Mouse (Mus musculus) urinary bladder, postnatal 14 days (tissue): ENCODE results near the gene Baat.
"Not testable (repeated sequence)": the region's sequence is repeated elsewhere in the genome, so short reads cannot be mapped to it uniquely, and the experiment has no call there.

Experiments
- DNase-seq: peaks from one replicate; pipeline ENCODE4 v3.0.0; 2021; ENCODE audit warnings: low spot score

Gene Baat

DNA sequence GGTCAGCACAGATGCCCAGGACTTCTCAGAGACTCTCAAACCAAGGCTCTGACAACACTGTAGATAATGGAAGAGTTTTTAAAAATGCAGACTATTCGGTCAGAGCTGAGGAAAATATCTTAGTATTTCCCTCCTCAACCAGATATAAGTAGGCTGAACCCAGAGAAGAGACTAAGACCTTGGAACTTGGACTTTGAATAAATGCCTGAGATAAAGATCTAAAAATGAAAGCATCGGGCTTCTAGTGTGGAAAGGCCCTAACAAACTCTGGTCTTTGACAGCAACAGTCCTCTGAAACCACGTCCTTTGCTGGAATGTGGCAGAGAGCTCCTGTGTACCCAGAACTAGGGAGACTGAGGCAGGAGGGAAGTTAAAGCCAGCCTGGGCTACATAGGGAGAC is at the start of gene Baat:
TSS of gene Baat (minus strand) at position 172 of the 400 bp plus-strand sequence.
- no peak for DNase-seq

DNA sequence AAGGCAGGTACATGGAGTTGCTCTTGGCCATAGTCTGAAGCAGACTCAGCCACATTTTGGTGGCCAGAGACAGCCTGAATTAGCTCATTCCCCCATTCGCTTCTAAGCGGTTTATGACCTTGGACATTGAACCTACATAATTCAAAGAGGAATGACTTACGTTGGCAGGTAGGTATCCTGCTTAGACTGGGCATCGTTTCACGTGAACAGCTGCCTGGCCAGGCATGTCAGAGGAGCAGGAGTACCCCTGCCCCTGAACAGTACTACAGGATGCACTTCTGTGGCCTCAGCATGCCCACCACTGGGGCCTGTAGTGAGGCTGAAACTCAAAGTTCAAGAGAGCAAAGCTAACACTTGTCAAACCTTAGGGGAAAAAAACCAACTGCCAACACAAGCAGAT is 47.0 kb upstream of the Baat start:
- DNase-seq: no peak

DNA sequence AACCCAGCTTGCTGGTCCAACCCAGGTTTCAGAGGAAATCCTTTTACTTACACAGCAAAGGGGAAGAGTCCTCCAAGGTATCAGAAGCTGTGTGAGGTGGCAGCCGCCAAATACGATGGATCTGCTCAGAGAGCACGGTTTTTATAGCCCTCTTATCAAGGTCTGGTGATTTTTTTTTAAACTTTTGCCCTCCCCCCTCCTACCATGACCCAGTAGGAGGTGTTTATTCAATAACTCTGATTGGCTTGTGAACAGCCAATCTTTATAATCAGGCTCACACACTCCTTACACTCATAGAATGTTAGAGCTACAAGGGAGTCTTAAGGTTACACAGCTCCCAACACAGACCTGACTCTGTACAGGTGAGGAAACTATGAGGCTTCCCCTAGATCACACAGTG is 43.0 kb upstream of the Baat start, which contains the start of gene Aldob:
TSS of gene Aldob (minus strand) at position 164 of the 400 bp plus-strand sequence.
- DNase-seq: no peak

DNA sequence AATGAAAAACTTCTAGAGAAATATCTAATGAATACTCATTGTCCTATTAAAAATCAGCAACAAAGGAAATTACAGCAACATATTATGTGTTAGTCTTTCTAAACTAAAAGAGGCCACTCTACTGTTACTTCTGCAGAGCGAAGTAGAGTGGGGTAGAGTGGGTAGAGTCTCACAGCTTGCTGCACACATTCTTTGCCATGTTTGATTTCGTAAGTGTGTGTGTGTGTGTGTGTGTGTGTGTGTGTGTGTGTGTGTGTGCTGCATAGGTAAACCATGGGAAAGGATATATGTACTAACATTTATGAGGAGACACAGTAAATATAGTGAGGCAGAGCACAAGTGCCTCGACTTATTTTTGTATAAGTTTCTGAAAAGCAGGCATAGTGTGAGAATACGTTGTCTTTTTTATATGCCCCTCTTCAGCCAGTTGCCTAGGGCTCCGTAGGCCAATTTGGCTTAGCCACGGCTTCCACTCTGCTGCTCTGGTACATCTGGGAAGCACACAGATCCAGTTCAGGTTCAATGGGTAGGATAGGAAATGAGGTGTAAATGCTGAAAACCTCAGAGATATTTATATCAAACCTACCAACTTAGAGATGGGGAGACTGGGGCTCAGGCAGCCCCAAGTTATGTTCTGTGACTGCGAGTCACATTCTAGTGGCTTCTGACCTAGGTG is 41.3 kb upstream of the Baat start:
- DNase-seq: no peak

DNA sequence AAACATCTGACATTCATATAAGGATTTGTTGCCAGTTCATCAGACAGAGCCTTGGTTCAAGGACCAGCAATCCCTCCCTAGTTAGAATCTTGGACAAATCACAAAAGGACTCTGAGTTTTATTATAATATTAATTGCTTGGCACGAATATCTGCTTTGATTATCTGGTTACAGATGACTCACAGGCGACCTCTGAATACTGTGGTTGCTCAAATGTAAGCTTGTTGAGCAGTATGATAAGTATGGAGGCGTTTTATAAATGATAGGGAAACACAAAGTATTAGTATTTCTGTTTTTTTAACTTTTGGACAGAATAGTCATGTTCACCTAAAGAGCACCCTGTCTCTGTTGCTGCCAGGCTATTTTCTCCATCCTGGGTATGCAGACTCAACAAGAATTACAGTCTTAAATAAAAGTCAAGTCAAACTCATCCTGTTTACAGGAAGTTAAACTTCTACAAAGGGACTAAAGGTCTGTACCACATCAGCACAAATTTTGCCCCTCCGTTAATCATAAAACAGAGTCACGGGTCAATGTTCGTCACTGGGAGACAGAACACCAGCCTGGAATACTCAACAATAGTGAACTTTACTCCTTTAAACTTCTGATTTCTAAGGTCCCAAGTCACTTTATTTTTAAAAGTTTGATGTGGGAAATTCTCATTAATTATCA is 40.7 kb upstream of the Baat start:
- no peak for DNase-seq

DNA sequence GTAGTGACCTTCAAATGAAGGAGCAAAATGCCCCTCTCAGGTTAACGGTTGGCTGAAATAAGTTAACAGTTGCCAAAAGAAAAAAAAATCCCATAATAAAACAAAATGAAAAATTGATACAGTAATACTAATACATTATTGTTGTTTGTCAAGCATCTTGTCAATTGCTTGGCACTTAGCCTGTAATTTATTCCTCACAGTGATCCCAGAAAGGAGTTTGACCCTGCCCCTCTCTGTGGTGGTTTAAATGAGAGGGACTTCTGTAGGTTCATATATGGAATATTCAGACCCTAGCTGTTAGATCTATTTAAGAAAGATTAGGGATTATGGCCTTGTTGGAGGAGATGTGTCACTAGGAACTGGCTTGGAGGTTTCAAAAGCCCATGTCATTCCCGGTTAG is 39.7 kb upstream of the Baat start:
- no peak for DNase-seq

DNA sequence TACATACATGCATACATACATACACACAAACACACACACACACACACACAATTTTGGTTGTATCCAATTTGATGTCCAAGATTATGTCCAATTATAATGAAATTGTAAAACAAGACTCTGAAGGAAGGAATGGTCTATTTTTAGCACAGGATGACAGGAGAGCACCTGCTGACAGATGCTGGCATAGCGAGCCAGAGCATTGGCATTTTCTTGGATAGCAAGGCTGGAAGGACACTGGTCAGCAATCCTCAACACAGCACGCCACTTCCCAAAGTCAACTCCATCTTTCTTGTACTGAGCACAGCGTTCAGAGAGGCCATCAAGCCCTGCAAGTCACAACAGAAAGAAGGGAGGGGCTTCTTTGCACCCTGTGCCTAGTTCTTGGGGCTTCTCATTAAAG is 34.6 kb upstream of the Baat start:
- DNase-seq: no peak

DNA sequence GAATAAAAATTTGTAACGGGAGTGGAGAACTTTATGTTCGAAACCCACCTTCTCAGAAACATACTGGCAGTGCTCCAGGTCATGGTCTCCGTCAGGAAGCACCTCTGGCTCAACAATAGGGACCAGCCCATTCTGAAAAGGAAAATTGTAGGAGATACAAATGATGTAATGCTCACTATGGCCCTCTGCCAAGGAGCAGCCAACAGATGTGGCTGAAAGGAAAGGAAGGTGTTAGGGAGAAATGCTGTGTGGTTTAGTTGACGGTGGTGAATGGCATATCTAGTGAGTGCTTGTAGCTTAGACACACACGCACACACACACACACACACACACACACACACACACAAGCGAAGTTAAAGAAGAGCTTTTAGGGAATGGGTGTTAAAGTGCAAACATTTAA is 33.3 kb upstream of the Baat start:
- no peak for DNase-seq

DNA sequence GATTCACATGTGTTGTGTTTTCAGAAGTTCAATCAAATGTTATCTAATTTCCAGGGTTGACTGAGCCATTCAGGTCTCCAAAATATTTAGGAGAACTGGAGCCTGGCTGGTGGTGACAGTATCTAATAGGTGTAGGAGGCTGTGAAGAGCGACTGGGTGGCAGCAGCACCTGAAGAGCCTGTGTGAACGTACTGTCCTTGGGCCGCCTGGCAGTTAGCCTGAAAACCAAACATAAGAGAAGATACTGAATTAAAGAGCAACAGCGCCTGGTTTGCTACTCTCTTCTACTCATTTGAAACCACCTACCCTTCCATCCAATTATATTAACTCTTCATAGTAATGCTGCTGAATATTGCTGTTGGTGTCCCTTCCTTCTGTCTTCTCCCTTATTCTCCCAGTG is 30.3 kb upstream of the Baat start:
- DNase-seq: no peak

DNA sequence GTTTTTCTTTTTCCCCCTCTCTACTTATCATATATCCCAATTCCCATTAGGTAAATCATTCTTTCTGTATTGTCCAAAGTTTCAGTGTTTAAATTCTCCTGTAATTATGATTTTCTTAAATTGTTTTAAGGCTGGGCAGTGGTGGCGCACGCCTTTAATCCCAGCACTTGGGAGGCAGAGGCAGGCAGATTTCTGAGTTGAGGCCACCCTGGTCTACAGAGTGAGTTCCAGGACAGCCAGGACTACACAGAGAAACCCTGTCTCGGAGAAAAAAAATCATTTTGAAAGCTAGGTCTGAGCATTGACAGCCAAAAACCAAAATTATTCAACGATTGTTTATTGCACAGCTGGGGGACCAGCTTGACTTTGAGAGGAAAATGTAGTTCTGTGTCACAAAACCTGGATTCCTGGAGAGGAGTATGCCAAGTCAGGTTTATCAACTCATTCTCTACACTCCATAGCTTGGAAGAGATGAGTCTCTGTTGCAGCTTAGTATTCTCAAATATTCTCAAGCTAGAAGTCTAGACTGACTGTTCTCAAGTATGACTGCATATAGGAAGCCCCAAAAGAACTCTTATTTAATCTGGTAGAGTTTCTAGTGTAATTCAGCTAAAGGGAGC is 29.4 kb upstream of the Baat start:
- DNase-seq: no peak

DNA sequence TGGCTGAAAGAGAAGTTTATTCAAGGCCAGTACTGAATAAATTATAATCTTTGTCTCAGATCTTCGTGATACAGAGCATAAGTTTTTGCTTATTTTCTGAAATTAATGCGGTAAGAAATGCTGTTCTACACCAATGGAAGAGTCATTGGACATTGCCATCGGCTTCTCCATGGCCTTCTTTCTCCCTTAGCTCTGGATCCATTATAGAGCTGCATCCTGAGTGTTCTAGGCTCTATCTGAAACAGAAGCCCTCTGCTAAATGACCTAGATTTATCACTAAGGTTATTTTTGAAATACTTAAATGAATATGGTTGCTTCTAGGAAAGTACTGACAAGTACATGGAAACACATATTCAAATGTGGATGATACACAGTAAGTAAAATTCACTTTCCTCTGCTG is 28.7 kb upstream of the Baat start:
- DNase-seq: no peak

DNA sequence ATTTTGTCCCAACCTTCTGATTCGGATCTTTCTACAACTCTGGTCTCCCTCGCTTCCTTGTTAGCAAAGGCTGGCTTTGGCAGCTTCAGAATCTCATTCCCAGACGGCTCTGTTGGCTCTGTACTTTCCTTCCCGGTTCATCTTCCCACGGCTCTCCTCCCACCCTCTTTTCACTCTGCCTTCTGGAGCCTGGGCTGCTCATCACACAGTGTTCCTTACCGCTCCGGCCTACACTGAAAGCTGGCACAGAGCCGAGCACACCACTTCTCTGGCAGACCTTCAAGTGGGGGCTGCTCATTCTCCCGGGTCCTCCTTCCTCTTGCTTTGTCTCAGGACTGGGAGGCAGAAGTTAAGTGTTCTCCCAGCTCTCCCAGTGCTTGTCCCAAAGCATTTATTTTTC is 16.2 kb upstream of the Baat start:
- DNase-seq: no peak

DNA sequence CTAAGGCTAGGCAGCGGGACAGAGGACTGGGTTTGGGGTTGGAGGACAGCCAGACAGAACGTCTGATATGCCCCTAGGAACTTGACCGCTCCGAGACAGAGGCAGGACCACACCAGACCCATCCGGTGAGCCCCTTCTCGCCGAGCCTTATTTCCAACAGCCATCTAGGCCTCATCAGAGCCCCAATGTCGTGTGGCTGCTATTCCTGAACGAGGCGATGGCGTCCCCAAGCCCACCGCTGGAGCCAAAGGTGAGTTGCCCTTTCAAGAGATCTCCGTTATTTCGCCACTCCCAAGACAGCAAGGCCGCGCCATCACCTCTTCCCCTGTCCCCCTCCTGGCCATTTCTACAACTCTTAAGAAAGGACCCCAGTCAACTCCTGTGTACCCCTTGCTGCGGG is 15.0 kb upstream of the Baat start:
- DNase-seq: no peak

DNA sequence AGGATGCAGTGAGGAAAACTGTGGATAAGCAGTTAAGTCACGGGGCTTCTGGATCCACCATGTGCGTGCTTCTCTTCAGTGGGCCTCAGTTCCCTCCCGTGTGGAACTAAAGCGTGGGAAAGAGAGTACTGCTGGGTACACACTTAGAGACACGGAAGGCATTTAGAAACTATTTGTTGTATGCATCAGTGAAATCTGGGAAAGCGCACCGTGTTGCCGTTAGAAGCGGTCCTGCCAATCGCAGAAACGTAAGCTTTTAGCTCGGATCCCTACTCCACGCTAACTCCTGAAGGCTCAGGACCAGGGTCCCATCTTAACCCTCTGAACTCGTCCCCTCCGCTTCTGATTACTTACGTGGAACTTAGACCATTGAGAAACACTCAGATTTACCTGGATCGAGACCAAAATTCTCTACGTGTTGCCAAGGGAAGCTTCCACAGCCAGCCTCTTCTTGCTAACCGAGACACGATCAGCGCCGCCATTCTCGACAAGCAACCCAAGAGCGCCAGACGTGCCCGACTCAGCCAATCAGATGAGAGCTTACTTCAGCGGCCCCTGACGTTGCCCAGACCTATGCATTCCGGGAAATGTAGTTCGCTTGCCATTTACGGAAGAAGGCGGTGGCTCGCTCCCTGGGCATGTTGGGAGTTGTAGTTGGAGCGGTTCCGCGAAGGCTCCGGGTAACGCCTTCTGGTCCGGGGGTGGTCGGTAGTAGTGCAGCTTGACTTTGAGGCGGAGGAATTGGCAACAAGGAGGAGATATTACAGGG is 14.4 kb upstream of the Baat start, which contains the start of the genes Mrpl50 and Zfp189:
TSS of gene Mrpl50 (minus strand) at position 522 of the 769 bp plus-strand sequence.
TSS of gene Zfp189 (plus strand) at position 605 of the 769 bp plus-strand sequence.
- peak; percentile 91 for DNase-seq

DNA sequence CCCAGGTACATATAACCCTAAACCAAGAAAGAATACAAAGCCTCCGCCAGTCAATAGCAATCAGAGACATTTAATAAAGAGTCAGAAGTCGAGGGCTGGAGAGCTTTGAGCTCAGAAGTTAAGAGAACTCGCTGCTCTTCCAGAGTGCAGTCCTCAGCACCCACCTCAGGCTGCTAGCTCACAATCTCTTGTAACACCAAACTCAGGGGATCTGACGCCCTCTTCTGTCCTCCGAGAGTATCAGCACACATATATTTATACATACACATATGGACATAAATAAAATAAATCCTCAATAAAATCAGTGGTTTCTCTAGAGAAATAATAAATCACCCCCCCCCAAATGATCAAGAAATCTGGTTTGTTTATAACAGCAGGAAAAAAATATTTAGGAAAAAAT is 13.1 kb upstream of the Baat start:
- DNase-seq: no peak

DNA sequence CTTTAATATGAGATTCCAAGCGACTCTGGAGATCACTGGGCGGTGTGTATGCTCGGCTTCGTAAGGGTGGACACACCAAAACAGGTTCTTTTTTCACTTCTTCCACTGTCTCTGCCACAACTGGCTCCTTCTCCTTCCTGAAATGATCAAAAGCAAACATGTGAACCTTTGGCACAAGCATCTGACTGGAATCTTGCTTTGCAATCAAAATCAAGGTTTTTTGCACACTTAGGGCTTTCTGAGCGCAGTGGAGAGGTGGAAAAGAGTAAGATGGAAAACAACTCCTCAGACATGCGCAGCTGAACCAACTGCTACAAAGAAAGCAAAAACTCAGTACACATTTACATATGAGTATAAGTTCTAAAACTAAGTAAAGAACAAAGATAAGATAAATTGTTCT is 8.1 kb upstream of the Baat start:
- DNase-seq: no peak

DNA sequence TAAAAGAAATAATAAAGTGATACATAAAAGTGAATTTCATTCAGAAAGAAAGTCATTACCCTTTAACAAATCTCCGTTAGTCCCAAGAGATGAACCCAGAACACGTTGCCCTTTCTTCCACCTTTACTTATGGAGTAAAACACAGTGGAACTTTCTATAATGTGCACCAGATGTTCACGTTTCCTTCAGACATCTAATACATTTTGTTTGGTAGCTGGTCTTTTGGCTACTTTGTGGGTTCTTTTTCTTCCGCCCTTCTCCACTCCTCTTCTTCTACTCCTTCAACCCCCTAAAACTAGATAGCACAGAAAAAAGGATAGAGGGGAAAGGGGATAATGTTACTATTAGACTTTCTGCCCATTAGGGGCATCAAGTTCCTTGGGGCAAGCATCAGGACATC is 6.3 kb upstream of the Baat start:
- no peak for DNase-seq

DNA sequence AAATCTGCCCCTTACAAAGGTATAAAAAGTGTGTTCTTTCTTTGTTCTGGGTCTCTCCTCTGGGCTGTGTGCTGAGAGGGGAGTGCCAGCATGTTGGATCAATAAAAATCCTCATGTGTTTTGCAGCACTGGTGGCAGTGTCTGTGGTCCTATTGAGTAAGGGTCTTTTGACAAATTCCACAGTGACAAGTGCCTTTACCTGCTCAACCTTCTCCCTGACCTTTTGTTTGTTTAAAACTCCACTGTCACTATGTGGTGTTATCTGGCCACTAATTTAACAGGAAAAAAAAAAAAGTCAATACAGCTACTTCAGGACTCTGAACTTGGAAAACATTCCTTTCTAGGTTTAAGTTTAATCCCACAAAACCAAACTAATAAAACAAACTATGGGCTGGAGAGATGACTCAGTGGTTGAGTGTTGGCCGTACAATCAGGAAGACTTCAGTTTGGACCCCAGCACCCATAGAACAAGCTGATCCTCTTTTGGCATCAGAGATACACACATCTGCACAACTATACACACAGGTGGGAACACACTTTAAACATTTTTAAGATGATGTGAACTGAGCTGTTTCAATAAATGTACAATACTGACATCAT is 4.0 kb upstream of the Baat start:
- DNase-seq: not testable (repeated sequence)

DNA sequence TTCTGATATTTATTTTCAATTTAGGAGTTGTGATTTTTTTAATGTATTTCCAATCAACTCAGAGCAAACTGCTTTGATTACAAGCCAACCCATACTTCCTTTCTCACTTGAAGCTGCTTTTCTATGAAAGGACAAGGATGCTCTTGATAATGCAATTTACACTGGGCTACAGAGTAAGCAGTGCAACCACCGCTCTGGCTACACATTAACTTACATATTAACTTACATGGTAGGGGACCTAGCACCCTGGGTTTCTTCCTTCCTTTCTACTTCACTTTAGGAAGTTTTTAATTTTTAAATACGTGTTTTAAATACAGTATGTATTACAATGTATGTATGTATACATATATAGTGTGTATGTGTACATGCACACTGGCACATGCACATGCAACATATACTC is 2.8 kb upstream of the Baat start:
- no peak for DNase-seq

DNA sequence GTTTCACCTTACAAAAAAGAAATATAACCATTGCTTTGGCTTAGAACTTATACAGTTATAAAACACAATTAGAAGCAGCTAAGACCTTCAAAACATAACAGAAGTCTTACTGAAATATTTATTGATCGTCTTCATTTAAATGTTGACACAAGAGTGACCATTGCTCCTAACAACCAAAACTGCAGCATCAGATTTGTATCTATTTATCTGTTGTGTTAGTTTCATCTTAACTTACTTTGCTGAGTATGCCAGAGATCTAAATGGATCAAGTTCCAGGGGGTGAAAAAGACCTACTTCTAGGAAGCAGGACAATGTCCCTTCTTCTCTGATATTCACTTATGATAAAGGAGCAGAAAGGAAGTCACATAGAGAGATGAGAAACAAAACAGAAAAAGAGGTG is 2.8 kb downstream of the Baat start:
- no peak for DNase-seq

DNA sequence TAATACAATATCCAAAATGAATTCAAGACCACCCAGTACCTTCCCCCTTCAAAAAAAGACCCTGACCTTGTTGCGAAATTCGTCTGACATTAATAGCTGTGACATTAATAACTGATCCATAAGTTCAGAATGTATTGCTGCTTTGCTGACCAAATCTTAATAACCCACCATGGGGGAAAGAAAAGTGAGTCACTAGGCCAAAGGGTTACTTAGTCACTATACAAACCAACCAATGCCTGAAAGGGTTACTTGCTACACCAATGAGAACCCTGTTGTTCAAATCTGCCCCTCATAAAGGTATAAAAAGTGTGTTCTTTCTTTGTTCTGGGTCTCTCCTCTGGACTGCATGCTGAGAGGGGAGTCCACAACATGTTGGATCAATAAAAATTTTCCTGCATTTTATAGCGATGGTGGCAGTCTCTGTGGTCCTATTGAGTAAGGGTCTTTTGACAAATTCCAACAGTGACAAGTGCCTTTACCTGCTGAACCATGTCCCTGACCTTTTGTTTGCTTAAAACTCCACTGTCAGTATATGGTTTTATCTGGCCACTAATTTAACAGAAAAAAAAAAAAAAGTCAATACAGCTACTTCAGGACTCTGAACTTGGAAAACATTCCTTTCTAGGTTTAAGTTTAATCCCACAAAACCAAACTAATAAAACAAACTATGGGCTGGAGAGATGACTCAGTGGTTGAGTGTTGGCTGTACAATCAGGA is 20.3 kb downstream of the Baat start:
- DNase-seq: not testable (repeated sequence)

DNA sequence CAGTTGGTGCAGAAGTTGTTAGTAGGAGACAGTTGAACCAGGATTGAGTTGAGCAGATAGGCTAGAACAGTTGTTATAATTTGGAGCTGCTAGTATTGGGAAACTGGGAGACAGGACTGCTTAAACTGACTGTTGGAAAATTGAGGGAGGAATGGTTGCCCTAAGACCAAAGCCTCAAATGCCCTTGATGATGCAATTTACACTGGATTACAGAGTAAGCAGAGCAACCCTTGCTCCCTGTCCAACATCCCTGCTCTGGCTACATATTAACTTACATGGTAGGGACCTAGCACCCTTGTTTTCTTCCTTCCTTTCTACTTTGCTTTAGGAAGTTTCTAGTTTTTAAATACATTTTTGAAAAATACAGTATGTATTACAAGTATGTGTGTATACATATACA is 20.9 kb downstream of the Baat start:
- no peak for DNase-seq
